Mouse (Mus musculus) bone marrow macrophage, adult 2 months (primary cell): ENCODE results near the gene Hlx.
A peak's percentile ranks its signal among the peaks of the same experiment; 100 is the strongest.

Experiments used
- CTCF ChIP-seq: IDR thresholded peaks from 2 replicates; pipeline ENCODE4 v1.5.1; 2012; ENCODE audit warnings: low read depth, mild to moderate bottlenecking, low read length, moderate library complexity
- POLR2A ChIP-seq: IDR thresholded peaks from 2 replicates; pipeline ENCODE4 v1.6.1; 2012; ENCODE audit warnings: mild to moderate bottlenecking, low read depth, low read length, borderline replicate concordance

DNA sequence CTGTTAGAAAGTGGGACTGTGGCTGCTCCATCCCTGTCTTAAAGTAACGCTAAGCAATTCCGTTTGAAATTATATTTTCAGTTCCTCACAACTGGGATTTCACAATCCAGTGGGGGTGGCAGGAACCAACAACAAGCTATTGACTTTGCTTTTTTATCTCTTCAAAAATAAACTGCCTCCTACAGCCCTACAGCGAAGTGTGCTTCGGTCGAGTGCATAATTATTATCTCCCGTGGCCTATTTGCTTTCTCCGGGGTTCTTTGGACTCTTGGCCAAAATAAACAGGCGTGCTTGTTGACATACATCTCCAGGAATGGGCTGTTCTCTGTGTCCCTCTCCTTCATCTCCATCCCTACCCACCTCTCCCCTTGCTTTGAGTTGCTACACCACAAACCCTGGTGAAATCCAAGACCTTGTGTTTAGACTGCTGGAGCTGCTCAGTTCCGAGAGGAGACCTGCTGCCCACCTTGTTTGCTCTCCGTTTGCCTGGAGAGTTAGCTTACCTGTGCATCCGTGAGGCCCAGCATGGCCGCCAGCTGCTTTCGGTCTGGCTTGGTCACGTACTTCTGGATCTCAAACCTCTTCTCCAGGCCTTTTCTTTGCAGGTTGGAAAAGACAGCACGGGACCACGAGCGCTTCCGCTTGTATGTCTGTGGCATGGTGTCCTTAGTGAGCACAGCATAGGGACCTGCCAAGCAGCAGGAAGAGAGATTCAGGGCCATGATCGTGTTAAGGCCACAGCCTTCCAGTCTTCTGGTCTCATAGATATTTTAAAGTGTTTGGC lies 2.9 kb downstream of the Hlx start:
- TF ChIP-seq CTCF (peak; percentile 27; the same call in 1 of the 2 replicates), POLR2A (no peak)
